Mouse (Mus musculus): ENCODE measurements around the gene Loxl3.

Gene Loxl3

GRCm38 (mm10) chr6:83053136-83053960 lies 19.4 kb downstream of the Loxl3 start:
- DNase-seq (ENCODE audit: low spot score in 2 of 2): peak in 1 of 2 experiments; percentile 33

GRCm38 (mm10) chr6:83054074-83054851 lies 20.3 kb downstream of the Loxl3 start, which contains the start of gene Aup1:
Aup1 (plus strand) TSS chr6:83054521.
- peak; percentile 88 to 92 for DNase-seq (ENCODE audit: low spot score in 2 of 2)

- peak in 1 of 2 experiments; percentile 42 for DNase-seq (ENCODE audit: low spot score in 2 of 2)
Measured at GRCm38 (mm10) chr6:83054871-83055431, 21.0 kb downstream of the Loxl3 start, which contains the start of gene Htra2. Htra2 (minus strand) TSS chr6:83055273.

GRCm38 (mm10) chr6:83057790-83058189 lies 23.8 kb downstream of the Loxl3 start, which contains the start of gene Dqx1:
Dqx1 (plus strand) TSS chr6:83057844.
- DNase-seq (ENCODE audit: low spot score in 2 of 2): no peak

- DNase-seq (ENCODE audit: low spot score in 2 of 2): no peak
Measured at GRCm38 (mm10) chr6:83058725-83059124, 24.8 kb downstream of the Loxl3 start.

GRCm38 (mm10) chr6:83065995-83066394 lies 32.0 kb downstream of the Loxl3 start:
- no peak for DNase-seq (ENCODE audit: low spot score in 2 of 2)

GRCm38 (mm10) chr6:83066441-83066840 lies 32.5 kb downstream of the Loxl3 start:
- DNase-seq (ENCODE audit: low spot score in 2 of 2): no peak

GRCm38 (mm10) chr6:83068221-83068620 lies 34.2 kb downstream of the Loxl3 start:
- no peak for DNase-seq (ENCODE audit: low spot score in 2 of 2)

GRCm38 (mm10) chr6:83068706-83069487 lies 34.9 kb downstream of the Loxl3 start:
- DNase-seq (ENCODE audit: low spot score in 2 of 2): no peak

- DNase-seq (ENCODE audit: low spot score in 2 of 2): no peak
Measured at GRCm38 (mm10) chr6:83069488-83070246, 35.7 kb downstream of the Loxl3 start.

- DNase-seq (ENCODE audit: low spot score in 2 of 2): no peak
Measured at GRCm38 (mm10) chr6:83070247-83070310, 36.1 kb downstream of the Loxl3 start, which contains the start of gene Tlx2. Tlx2 (minus strand) TSS chr6:83070293.

- no peak for DNase-seq (ENCODE audit: low spot score in 2 of 2)
Measured at GRCm38 (mm10) chr6:83070311-83071219, 36.6 kb downstream of the Loxl3 start.

- no peak for DNase-seq (ENCODE audit: low spot score in 2 of 2)
Measured at GRCm38 (mm10) chr6:83071220-83071619, 37.2 kb downstream of the Loxl3 start.

GRCm38 (mm10) chr6:83074979-83075378 lies 41.0 kb downstream of the Loxl3 start:
- no peak for DNase-seq (ENCODE audit: low spot score in 2 of 2)

- DNase-seq (ENCODE audit: low spot score in 2 of 2): no peak
Measured at GRCm38 (mm10) chr6:83077630-83078323, 43.8 kb downstream of the Loxl3 start, which contains the start of gene Pcgf1. Pcgf1 (plus strand) TSS chr6:83077869.

- DNase-seq (ENCODE audit: low spot score in 2 of 2): peak; percentile 99
Measured at GRCm38 (mm10) chr6:83078324-83078858, 44.4 kb downstream of the Loxl3 start.

GRCm38 (mm10) chr6:83080210-83080609 lies 46.2 kb downstream of the Loxl3 start:
- no peak for DNase-seq (ENCODE audit: low spot score in 2 of 2)

- DNase-seq (ENCODE audit: low spot score in 2 of 2): no peak
Measured at GRCm38 (mm10) chr6:83083497-83083896, 49.5 kb downstream of the Loxl3 start.

- no peak for DNase-seq (ENCODE audit: low spot score in 2 of 2)
Measured at GRCm38 (mm10) chr6:83084477-83084876, 50.5 kb downstream of the Loxl3 start.
